Mouse (Mus musculus): ENCODE measurements at regions not wholly inside any gene's neighbourhood (a gene's known extent, or its start where the extent isn't known, plus 50 kb on each side); places are given as distances from the start of the nearest gene placed in this dataset.

DNA sequence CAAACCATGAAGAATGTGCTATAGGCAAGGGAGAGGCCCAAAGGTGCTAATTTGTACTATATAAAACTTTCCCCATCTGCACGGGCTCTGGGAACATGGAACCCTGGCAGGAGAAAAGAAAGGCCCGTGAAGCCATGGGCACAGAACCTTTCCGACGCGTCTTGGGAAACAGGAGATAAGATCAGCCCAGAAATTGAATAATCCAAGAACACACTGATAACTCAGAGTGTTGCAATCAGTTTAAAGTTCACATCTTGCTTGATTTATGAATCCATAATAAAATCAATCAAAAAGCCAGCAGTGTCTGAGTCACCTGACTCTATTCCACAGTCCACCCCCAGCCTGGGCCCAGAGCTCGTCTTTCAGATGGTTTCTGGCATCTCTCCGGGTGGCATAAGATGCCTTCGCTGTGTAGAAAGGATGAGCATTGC, 133.4 kb upstream of the Rreb1 start:
- H3K27me3 ChIP-seq (ENCODE audit: insufficient read depth, poor library complexity, severe bottlenecking), result no peaks in the 10 kb centered on the region
- H3K4me1 ChIP-seq (replicated peaks), result no peaks in the 10 kb centered on the region
- H3K36me3 ChIP-seq, result no peaks in the 10 kb centered on the region
- no peak for DNase-seq (ENCODE audit: low spot score)
- no peak overlapping the region for H3K27ac ChIP-seq
- H3K9me3 ChIP-seq, result no peaks in the 10 kb centered on the region
- 86% methylated on average over 8 of the region's 8 CpGs for WGBS
- no peak overlapping the region for H3K4me3 ChIP-seq

DNA sequence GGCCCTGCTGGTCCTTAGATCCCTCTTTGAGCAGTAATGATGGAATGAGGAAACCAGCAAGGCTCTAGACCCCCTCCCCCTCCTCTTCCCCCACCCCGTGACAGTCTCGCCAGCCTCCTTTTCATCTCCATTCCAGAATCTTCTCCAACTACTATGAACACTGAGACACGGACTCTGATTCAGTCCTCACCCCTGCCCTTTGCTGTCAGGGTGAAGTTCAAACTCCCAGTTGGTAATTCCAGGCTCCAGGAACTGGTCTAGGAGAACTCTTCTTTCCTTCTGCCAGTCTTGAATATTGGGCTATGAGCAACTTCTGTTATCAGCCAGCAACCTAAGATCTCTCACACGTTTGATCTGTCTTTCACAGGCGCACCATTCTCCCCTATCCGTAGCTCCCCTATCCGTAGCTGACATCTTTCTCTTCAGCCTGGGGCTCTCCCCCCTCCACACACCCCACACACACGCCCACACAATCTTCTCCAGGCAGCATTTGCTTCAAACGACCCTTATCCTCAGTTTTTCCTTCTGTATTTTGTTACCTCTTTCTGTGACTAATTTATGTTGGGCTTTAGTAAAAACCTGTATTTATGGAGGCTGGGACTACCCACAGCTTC, 128.6 kb upstream of the Rreb1 start:
- no peaks in the 10 kb centered on the region for H3K36me3 ChIP-seq

DNA sequence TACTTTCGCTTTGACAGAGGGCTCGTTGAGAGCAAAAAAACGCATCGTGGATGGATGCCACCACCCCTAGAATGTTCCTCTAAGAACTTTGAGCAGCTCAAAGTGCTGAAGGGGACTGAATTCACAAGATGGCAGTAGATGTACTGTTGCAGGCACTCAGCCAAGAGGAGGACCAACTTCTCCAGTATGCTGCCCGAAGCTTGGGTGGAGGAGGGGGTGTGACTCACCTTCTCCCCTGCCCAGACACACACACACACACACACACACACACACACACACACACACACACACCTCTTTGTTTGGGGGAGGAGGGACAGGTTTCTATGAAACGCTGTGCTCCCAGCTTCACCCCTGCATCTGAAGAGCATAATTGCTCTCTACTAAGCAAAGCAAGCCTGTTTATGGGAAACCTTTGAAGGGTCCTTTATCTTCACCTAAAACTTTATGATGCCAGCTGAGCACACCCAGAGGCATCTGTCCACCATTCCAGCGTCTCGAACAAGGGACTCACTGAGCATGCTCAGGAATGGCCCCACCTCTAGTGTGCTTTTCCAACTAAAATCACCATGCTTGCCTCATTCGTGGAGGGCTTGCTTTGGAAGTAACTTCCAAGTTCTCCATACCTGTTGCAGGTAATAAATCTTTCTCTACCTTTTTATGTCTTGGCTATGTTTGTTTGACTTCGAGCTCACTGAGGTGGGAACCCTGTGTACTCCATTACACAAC, 126.8 kb upstream of the Rreb1 start:
- Histone ChIP-seq H3K36me3 (no peaks in the 10 kb centered on the region), H3K27me3 (ENCODE audit: insufficient read depth, poor library complexity, severe bottlenecking) (no peaks in the 10 kb centered on the region), H3K4me1 (replicated peaks) (no peaks in the 10 kb centered on the region), H3K27ac (no peak overlapping the region), H3K4me3 (no peak overlapping the region), H3K9me3 (no peaks in the 10 kb centered on the region)
- WGBS, result 89% methylated on average over 10 of the region's 10 CpGs
- no peak for DNase-seq (ENCODE audit: low spot score)

More for the DNA sequence above, 128.6 kb upstream of the Rreb1 start:
- no peaks in the 10 kb centered on the region for H3K4me1 ChIP-seq (replicated peaks)
- DNase-seq (ENCODE audit: low spot score), result no peak
- H3K27ac ChIP-seq, result no peak overlapping the region
- no peaks in the 10 kb centered on the region for H3K9me3 ChIP-seq
- 64% methylated on average over 9 of the region's 9 CpGs for WGBS
- H3K27me3 ChIP-seq (ENCODE audit: insufficient read depth, poor library complexity, severe bottlenecking), result no peaks in the 10 kb centered on the region
- H3K4me3 ChIP-seq, result no peak overlapping the region

DNA sequence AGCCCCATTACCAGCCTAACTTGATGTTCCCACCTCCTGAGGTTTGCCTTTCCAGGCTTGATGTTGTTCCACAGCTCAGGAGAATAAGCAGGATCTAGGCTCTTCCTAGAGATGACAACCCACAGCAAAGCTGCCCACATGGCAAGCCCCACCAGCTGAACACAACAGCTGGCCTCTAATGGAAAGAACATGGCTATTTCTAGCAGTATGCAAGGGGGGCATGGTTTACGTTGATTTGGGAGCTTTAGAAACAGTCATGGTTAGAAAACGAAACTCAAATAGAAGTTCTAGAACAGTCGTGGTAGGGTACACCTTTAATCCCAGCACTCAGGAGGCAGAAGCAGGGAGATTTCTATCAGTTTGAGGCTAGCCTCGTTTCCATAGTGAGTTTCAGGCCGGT, 123.5 kb upstream of the Rreb1 start:
- no peak for DNase-seq (ENCODE audit: low spot score)
- Histone ChIP-seq H3K4me3 (no peak overlapping the region), H3K9me3 (no peaks in the 10 kb centered on the region), H3K27me3 (ENCODE audit: insufficient read depth, poor library complexity, severe bottlenecking) (no peaks in the 10 kb centered on the region), H3K36me3 (no peaks in the 10 kb centered on the region), H3K4me1 (replicated peaks) (no peaks in the 10 kb centered on the region), H3K27ac (no peak overlapping the region)
- 81% methylated on average over 5 of the region's 5 CpGs for WGBS

DNA sequence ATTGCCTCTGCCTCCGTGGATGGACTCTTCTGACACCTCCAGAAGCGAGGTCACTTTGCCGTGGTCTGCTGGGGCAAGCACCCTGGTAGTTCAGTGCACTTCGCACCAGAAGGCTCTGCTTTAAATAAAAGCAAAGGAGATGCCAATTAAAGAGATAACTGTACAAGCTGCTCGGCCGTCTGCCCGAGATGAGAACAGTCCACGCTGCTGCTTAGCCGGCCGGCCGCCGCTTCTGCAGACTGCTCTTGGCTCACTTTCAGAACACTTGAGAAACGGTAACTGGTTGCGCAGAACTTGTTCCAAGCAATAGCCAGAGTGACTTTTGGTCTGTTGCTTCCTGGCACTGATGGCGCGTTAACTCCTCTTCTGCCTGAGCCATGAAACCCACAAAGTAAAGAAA, 121.0 kb upstream of the Rreb1 start:
- no peak for DNase-seq (ENCODE audit: low spot score)
- Histone ChIP-seq H3K27me3 (ENCODE audit: insufficient read depth, poor library complexity, severe bottlenecking) (no peaks in the 10 kb centered on the region), H3K4me1 (replicated peaks) (peaks cover 5% of the 10 kb centered on the region; the same call in 1 of the 2 replicates), H3K27ac (no peak overlapping the region), H3K4me3 (no peak overlapping the region), H3K9me3 (no peaks in the 10 kb centered on the region), H3K36me3 (no peaks in the 10 kb centered on the region)
- 89% methylated on average over 16 of the region's 16 CpGs for WGBS

DNA sequence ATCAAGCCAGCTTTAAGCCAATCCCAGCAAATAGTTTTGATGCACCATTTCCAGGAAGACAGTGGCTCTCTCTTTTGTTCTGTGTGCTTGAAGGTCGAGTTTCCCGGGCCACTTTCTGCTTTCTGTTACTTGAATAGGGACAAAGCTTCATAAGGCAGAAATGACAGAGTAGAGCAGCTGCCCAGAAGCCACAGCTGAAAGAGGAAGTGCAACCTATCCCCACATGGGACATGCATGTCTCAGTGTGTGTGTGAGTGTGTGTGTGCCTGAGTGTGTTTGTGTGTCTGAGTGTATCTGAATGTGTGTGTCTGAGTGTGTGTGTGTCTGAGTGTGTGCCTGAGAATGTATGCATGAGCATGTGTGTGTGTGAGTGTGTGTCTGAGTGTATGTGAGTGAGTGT, 120.2 kb upstream of the Rreb1 start:
- Histone ChIP-seq H3K9me3 (no peaks in the 10 kb centered on the region), H3K4me1 (replicated peaks) (peaks cover 5% of the 10 kb centered on the region; the same call in 1 of the 2 replicates), H3K27ac (no peak overlapping the region), H3K4me3 (no peak overlapping the region), H3K36me3 (no peaks in the 10 kb centered on the region), H3K27me3 (ENCODE audit: insufficient read depth, poor library complexity, severe bottlenecking) (no peaks in the 10 kb centered on the region)
- DNase-seq (ENCODE audit: low spot score), result no peak
- 62% methylated on average over 2 of the region's 2 CpGs for WGBS

DNA sequence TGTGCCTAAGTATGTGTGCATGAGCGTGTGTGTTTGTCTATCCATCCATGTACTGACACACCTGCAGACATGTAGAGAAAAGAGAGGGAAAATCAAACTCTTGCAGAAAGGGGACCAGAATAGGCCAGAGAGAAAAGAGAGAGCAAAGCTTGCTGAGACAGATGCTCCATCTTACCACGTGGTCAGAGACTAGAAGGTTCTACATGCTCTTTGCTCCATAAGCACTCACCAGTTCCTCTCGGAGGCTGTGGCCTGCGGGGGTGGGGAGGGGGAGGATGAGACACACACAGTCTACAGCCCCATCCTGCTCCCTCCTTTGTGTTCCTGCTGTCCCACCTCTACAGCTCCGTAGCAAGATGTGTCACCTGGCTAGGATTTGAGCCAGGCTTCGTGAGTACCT, 119.7 kb upstream of the Rreb1 start:
- no peaks in the 10 kb centered on the region for H3K9me3 ChIP-seq
- peaks cover 5% of the 10 kb centered on the region; the same call in 1 of the 2 replicates for H3K4me1 ChIP-seq (replicated peaks)
- WGBS, result 82% methylated on average over 6 of the region's 6 CpGs
- H3K27ac ChIP-seq, result no peak overlapping the region
- H3K4me3 ChIP-seq, result no peak overlapping the region
- H3K36me3 ChIP-seq, result no peaks in the 10 kb centered on the region
- H3K27me3 ChIP-seq (ENCODE audit: insufficient read depth, poor library complexity, severe bottlenecking), result no peaks in the 10 kb centered on the region
- no peak for DNase-seq (ENCODE audit: low spot score)

DNA sequence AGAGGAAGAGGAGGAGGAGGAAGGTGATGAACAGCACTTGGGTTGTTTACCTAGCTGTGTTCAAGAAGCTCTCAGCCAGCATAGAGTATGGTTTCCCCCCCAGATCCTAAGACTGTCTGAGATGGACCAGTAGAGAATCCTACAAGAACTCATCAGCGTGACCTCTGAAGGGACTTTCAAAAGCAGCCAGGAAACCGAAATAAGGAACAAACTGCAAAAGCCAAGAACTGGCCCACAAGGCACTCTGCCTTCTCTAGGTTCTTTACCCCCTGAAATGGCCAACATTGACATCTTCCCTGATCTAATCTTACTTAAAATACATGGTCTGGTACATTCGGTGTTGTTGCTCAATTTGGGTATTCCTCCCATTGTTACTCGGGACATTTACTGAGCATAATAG, 118.1 kb upstream of the Rreb1 start:
- no peaks in the 10 kb centered on the region for H3K9me3 ChIP-seq
- no peaks in the 10 kb centered on the region for H3K36me3 ChIP-seq
- peaks cover 5% of the 10 kb centered on the region; the same call in 1 of the 2 replicates for H3K4me1 ChIP-seq (replicated peaks)
- no peaks in the 10 kb centered on the region for H3K27me3 ChIP-seq (ENCODE audit: insufficient read depth, poor library complexity, severe bottlenecking)
- no peak overlapping the region for H3K4me3 ChIP-seq
- H3K27ac ChIP-seq, result no peak overlapping the region
- 85% methylated on average over 4 of the region's 4 CpGs for WGBS
- DNase-seq (ENCODE audit: low spot score), result no peak

DNA sequence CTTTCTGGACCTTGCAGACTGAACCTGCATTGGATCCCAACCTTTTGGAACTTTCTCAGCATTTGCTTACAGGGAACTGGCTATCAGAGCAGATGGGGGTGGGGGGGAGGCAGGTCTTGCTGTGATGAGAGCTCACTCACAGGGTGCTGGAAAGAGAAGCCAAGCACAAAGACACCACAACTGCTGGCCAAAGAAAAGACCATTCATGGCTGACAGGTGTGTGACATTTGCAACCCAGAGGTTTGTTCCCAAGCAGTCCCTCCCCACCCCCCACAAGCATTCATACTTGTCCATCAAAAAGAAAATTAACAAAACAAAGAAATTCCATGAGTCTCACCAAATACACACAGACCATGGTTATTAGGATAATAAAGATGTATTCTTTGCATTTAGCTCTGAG, 117.5 kb upstream of the Rreb1 start:
- Histone ChIP-seq H3K27me3 (ENCODE audit: insufficient read depth, poor library complexity, severe bottlenecking) (no peaks in the 10 kb centered on the region), H3K36me3 (no peaks in the 10 kb centered on the region), H3K4me1 (replicated peaks) (peaks cover 5% of the 10 kb centered on the region; the same call in 1 of the 2 replicates), H3K27ac (no peak overlapping the region), H3K9me3 (no peaks in the 10 kb centered on the region), H3K4me3 (no peak overlapping the region)
- DNase-seq (ENCODE audit: low spot score), result no peak

DNA sequence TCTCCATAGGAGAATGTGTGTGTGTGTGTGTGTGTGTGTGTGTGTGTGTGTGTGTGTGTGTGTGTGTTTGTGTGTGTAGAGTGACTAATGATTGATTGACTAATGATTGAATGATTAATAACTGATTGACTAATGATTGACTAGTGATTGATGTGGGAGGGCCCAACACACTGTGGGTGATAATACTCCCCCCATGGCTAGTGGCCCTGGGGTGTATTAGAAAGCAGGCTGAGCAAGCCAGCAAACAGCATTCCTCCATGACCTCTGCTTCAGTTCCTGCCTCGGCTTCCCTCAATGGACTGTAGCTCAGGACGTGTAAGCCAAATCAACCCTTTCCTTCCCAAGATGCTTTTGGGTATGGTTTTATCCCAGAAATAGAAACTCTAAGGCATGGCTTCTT, 114.1 kb upstream of the Rreb1 start:
- Histone ChIP-seq H3K27ac (no peak overlapping the region), H3K27me3 (ENCODE audit: insufficient read depth, poor library complexity, severe bottlenecking) (no peaks in the 10 kb centered on the region), H3K36me3 (no peaks in the 10 kb centered on the region), H3K4me3 (no peak overlapping the region), H3K4me1 (replicated peaks) (peaks cover 5% of the 10 kb centered on the region; the same call in 1 of the 2 replicates), H3K9me3 (no peaks in the 10 kb centered on the region)
- DNase-seq (ENCODE audit: low spot score), result no peak
- WGBS, result 77% methylated on average over 2 of the region's 2 CpGs

DNA sequence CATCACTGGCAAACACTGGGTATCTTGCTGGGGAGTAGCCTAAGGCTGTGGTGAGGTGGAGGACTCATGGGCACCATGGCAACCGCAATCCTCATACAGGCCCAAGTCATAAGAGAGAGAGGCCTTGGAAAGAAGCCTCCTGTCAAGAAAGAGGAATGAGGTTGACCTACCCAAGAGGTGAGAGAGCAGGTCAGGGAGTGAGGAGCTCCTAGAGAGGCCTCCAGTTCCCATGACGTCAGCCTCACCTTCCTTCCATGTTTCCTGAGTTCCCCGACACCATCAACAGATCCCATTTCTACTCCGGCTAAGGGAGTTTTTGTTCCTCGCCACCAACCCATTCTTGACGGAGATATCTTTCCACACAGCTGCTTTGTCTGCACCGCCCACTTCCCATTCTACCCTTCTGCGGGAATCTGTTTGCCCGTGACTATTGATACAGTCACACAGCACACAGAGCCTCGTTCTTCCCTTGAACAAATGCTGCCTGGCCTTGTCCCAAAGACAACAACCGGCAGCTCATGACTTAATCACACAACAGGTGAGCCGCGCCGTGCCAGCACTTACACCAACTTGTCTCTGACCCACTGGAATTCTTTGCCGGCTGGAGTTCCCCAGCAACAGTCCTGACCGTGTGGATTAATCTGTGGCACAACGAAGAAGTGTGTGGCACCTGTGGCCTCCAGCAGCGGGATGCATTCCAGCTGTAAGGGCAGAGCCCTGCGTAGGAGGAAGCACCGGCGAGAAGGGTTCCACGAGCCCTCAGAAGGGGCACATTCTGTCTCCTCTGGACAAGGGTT, 111.8 kb upstream of the Rreb1 start:
- no peaks in the 10 kb centered on the region for H3K27me3 ChIP-seq (ENCODE audit: insufficient read depth, poor library complexity, severe bottlenecking)
- 83% methylated on average over 22 of the region's 22 CpGs for WGBS
- no peak overlapping the region for H3K27ac ChIP-seq
- H3K9me3 ChIP-seq, result no peaks in the 10 kb centered on the region
- no peaks in the 10 kb centered on the region for H3K4me1 ChIP-seq (replicated peaks)
- no peak overlapping the region for H3K4me3 ChIP-seq
- H3K36me3 ChIP-seq, result no peaks in the 10 kb centered on the region
- DNase-seq (ENCODE audit: low spot score), result no peak

DNA sequence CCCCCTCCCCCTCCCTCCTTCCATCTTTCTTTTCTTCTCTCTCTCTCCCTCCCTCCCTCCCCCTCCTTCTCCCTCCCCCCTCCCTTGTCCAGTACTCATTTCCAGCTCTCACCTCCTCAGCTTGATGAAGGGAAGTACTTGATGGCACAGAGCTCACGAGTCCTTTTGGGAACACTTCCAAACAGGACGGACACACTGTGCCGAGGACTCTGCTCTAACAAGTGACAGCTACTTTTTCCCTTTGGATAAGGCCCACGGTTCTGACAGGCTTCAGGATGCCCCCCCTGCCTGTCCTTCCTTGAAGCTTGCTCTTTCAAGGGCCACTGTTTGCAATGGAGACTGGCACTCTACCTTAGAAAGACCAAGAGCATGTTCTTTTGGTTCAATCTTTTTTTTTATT, 110.8 kb upstream of the Rreb1 start:
- DNase-seq (ENCODE audit: low spot score), result no peak
- Histone ChIP-seq H3K36me3 (no peaks in the 10 kb centered on the region), H3K27ac (no peak overlapping the region), H3K27me3 (ENCODE audit: insufficient read depth, poor library complexity, severe bottlenecking) (no peaks in the 10 kb centered on the region), H3K4me3 (no peak overlapping the region), H3K9me3 (no peaks in the 10 kb centered on the region), H3K4me1 (replicated peaks) (no peaks in the 10 kb centered on the region)
- 81% methylated on average over 4 of the region's 4 CpGs for WGBS

DNA sequence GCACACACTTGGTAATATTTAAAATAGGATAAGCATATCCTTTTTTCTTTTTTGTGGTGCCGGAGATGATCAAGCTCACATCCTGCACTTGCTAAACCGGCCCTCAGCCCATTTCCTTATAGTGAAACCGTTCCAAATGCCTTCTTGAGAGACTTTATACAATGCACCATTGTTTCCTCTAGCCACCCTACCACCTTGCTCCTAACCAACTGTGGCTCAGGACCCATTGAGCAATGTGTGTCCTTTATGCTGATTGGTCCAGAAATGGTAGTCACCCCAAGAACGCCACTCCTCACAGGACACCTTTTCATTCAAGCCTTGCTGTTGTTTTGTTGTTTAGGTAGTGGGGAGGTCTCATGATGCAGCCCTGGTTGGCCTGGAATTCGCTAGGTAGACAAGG, 110.3 kb upstream of the Rreb1 start:
- no peaks in the 10 kb centered on the region for H3K4me1 ChIP-seq (replicated peaks)
- no peak for DNase-seq (ENCODE audit: low spot score)
- no peaks in the 10 kb centered on the region for H3K9me3 ChIP-seq
- 79% methylated on average over 5 of the region's 5 CpGs for WGBS
- no peak overlapping the region for H3K4me3 ChIP-seq
- H3K27me3 ChIP-seq (ENCODE audit: insufficient read depth, poor library complexity, severe bottlenecking), result no peaks in the 10 kb centered on the region
- no peaks in the 10 kb centered on the region for H3K36me3 ChIP-seq
- no peak overlapping the region for H3K27ac ChIP-seq

Measured in hindbrain, embryonic 10.5 days (tissue).